Mouse (Mus musculus) kidney, embryonic 15.5 days (tissue): ENCODE data around the gene Heatr5a. TPM values are rescaled to one million over a fixed set of nuclear protein-coding genes. Genes with fewer than 3 reads are reported as not detected.

ENCODE experiments used
- ATAC-seq: fragments of 200-750 bp; cut with Nextera tagmentation; replicated peaks from 2 replicates; pipeline ENCODE4 v1.8.0; 2017; ENCODE audit warnings: moderate TSS enrichment; ENCODE audit not compliant: low FRiP score
- H3K27ac ChIP-seq: fragments of 300-500 bp; sonication (generic); 2 replicates; pipeline ENCODE4 v1.5.1; 2015; ENCODE audit warnings: mild to moderate bottlenecking, inconsistent platforms
- H3K27me3 ChIP-seq: fragments of 300-500 bp; sonication (generic); 2 replicates; pipeline ENCODE4 v1.6.1; 2015; ENCODE audit warnings: inconsistent platforms
- H3K36me3 ChIP-seq: fragments of 300-500 bp; sonication (generic); 2 replicates; pipeline ENCODE4 v1.6.1; 2015; ENCODE audit warnings: inconsistent platforms
- H3K4me1 ChIP-seq: fragments of 300-500 bp; sonication (generic); 2 replicates; pipeline ENCODE4 v1.6.1; 2015; ENCODE audit warnings: inconsistent platforms
- H3K4me2 ChIP-seq: fragments of 300-500 bp; sonication (generic); 2 replicates; pipeline ENCODE4 v1.6.1; 2015; ENCODE audit warnings: moderate library complexity, mild to moderate bottlenecking, inconsistent platforms
- H3K4me3 ChIP-seq: fragments of 300-500 bp; sonication (generic); replicated peaks from 2 replicates; pipeline ENCODE4 v1.5.1; 2015; ENCODE audit warnings: mild to moderate bottlenecking, inconsistent platforms
- H3K9ac ChIP-seq: fragments of 300-500 bp; sonication (generic); 2 replicates; pipeline ENCODE4 v1.6.1; 2015; ENCODE audit warnings: mild to moderate bottlenecking, inconsistent platforms
- H3K9me3 ChIP-seq: fragments of 300-500 bp; sonication (generic); replicated peaks from 2 replicates; pipeline ENCODE4 v1.6.1; 2016; ENCODE audit warnings: inconsistent platforms
- WGBS: fragments of 180-500 bp; shearing (Covaris S2); methylation state at CpG from one replicate; pipeline ENCODE4 v1.1.7; 2015; ENCODE audit warnings: mixed read lengths; 5-methylcytosine and 5-hydroxymethylcytosine counted together
- polyA plus RNA-seq: library from polyadenylated mRNA; unstranded; fragments of >200 nt; fragmentation: Nextera tagmentation; extraction: Ambion mirVana; gene quantifications from 2 replicates; pipeline ENCODE4 v1.2.1, GENCODE M21; 2015

Gene Heatr5a
- polyA plus RNA-seq, 1 experiment from 2014 or later, result 11.0 TPM

DNA sequence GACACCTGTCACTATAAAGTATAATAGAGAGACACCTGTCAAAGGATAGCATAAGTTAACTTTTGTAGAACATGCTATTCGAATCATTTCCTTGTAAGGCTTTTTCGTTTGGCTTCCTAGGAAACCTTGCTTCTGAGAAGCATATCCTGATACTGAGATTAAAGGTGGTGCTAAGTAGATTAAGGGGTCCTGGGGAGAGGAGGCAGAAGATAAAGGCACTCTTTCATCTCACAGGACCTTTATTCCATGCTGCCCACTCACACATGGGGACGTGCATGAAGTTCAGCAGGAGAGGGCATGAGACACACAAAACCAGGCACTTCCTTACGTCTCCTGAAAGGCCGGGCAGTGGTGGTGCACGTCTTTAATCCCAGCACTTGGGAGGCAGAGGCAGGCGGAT is 115.7 kb downstream of the Heatr5a start:
- Histone ChIP-seq H3K4me1 (no peaks in the 10 kb centered on the region), H3K27ac (no peak overlapping the region), H3K27me3 (no peaks in the 10 kb centered on the region), H3K4me2 (no peak overlapping the region), H3K36me3 (no peaks in the 10 kb centered on the region), H3K9ac (no peak overlapping the region), H3K9me3 (no peaks in the 10 kb centered on the region), H3K4me3 (no peak overlapping the region)
- WGBS, result 90% methylated on average over 7 of the region's 7 CpGs
- ATAC-seq, result no peak

DNA sequence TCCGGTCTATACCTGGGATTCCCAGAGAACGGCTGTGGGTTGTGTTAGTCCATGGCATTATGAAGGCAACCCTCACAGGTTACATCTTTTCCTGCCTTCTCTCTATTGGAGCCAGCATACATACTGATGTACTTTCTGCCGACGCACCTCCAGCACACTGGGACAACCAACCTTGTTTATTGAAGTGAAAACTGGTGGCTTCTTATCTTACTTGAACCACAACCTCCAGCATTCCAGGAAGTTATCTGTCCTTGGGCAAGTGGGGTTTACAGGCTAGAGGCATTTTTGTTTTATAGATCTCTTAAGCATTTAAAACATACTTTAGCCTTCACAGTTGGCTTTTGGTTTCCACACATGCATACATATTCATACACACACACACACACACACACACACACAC is 119.5 kb downstream of the Heatr5a start:
- H3K9me3 ChIP-seq, result no peaks in the 10 kb centered on the region
- no peak overlapping the region for H3K27ac ChIP-seq
- ATAC-seq, result no peak
- H3K36me3 ChIP-seq, result no peaks in the 10 kb centered on the region
- H3K9ac ChIP-seq, result no peak overlapping the region
- no peaks in the 10 kb centered on the region for H3K4me1 ChIP-seq
- H3K4me3 ChIP-seq, result no peak overlapping the region
- WGBS, result 86% methylated on average over 4 of the region's 4 CpGs
- no peaks in the 10 kb centered on the region for H3K27me3 ChIP-seq
- H3K4me2 ChIP-seq, result no peak overlapping the region

DNA sequence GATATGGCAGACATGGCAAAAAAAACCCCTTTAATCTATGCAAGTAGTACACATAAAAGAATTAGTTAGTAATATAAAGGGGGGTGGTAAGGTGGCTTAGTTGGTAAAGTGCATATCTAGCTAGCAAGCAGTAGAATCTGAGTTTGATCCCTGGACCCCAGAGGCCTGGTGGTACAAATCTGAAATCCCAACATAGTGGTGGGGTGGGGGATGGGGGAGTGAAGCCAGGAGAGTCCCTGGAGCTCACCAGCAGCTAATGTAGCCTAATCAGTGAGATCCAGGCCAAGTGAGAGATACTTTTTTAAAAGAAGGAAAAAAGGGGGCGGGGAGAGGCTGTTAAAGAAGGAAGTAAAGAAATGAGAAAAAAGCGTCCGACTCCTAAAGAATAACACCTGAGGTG is 120.0 kb downstream of the Heatr5a start:
- no peak for ATAC-seq

DNA sequence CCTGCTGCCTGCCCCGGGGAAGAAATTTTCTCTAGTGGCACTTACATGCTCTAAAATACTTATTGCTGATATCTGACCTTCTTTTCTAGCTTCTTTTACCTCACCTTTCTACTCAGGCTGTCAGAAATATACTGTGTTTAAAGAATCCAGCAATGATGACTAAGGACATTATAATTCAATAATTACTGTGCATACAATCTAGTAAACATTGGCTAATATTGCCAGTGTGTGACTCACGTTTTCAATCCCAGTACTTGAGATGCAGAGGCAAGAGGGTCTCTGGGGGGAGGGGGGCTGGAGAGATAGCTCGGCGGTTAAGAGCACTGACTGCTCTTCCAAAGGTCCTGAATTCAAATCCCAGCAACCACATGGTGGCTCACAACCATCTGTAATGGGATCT is 120.8 kb downstream of the Heatr5a start:
- Histone ChIP-seq H3K27me3 (no peaks in the 10 kb centered on the region), H3K9me3 (no peaks in the 10 kb centered on the region), H3K9ac (no peak overlapping the region), H3K4me2 (no peak overlapping the region), H3K4me1 (peaks cover under 1% of the 10 kb centered on the region; the same call in 1 of the 2 replicates), H3K36me3 (no peaks in the 10 kb centered on the region), H3K4me3 (no peak overlapping the region), H3K27ac (no peak overlapping the region)
- WGBS, result 89% methylated on average over 4 of the region's 4 CpGs
- ATAC-seq, result no peak

More for the DNA sequence above, 120.0 kb downstream of the Heatr5a start:
- no peaks in the 10 kb centered on the region for H3K36me3 ChIP-seq
- H3K4me2 ChIP-seq, result no peak overlapping the region
- WGBS, result 90% methylated on average over 3 of the region's 3 CpGs
- no peaks in the 10 kb centered on the region for H3K4me1 ChIP-seq
- no peaks in the 10 kb centered on the region for H3K27me3 ChIP-seq
- H3K9ac ChIP-seq, result no peak overlapping the region
- H3K9me3 ChIP-seq, result no peaks in the 10 kb centered on the region
- H3K4me3 ChIP-seq, result no peak overlapping the region
- H3K27ac ChIP-seq, result no peak overlapping the region

DNA sequence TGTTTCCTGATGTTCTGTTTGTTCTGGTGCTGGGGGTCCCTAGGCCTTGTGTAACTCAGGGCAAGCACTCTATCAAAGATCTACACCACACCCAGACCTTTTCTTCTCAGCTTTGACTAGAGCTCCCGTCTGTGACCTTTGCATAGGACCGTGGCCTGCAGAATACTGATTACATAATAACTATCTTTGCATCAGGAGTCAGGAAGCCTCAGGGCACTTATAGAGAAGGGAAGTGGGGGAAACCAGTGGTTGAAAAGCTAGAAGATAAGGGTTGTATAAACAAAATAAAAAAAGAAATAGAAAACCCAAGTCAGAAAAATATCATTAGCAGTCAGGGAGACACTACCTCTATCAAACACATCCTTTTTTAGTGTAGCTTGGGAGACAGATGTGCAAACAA is 121.2 kb downstream of the Heatr5a start:
- H3K36me3 ChIP-seq, result no peaks in the 10 kb centered on the region
- no peaks in the 10 kb centered on the region for H3K9me3 ChIP-seq
- no peak overlapping the region for H3K4me2 ChIP-seq
- H3K27ac ChIP-seq, result no peak overlapping the region
- 84% methylated on average over 2 of the region's 2 CpGs for WGBS
- H3K4me3 ChIP-seq, result no peak overlapping the region
- no peaks in the 10 kb centered on the region for H3K27me3 ChIP-seq
- H3K4me1 ChIP-seq, result peaks cover 4% of the 10 kb centered on the region; the same call in 1 of the 2 replicates
- ATAC-seq, result no peak
- H3K9ac ChIP-seq, result no peak overlapping the region

DNA sequence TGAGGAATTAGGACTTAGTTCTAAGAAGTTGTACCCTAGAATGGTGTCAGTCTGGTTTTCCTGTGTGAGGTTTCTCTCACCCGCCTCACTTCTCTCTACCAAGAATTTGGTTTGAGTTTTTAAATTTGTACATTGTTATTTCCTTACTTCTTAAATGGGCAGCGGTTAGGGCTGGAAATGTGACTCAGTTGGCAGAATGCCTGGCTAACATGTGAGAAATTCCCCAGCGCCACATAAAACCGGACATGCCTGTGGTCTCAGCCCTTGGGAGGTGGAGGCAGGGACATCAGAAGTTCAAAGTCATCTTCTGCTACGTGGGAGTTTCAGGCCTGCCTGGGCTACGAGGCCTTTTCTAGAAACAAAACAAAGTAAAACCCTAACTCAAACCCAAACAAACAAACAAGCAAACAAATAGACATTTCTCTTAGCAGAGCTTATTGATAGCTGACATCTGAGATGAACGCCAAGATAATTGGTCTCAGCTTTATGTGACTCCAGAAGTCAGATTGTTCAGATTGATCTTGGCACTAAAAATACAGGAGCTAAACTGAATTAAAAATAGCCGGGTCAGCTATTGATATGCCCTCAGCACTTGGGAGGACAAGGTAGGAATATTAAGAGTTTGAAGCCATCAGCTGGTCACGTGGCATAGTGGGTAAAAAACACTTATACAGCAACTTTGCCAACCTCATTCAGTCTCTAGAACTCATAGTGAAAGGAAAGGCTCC is 123.0 kb downstream of the Heatr5a start:
- Histone ChIP-seq H3K9ac (no peak overlapping the region), H3K27me3 (no peaks in the 10 kb centered on the region), H3K36me3 (no peaks in the 10 kb centered on the region), H3K4me2 (no peak overlapping the region), H3K27ac (no peak overlapping the region), H3K4me1 (peaks cover 14% of the 10 kb centered on the region), H3K9me3 (no peaks in the 10 kb centered on the region), H3K4me3 (no peak overlapping the region)
- ATAC-seq, result no peak
- 78% methylated on average over 9 of the region's 9 CpGs for WGBS

DNA sequence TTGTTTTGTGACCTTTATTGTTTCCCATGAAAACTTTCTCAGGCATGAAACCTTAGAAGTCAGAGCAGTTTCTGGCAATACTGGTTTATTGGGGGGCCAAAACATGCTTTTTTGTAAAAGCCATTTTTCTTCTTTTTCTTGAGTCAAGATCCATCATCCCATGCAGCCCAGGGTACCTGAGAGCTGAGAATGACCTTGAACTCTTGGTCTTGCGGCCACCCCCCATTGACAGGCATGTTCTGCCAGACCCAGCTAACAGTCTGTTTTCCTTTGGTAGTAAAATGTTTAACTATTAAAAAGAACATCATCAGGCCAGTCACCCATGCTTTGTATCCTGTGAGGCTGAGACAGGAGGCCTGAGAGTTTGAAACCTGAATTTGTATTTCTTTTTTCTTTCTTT is 125.9 kb downstream of the Heatr5a start:
- Histone ChIP-seq H3K4me2 (peak overlapping the region; percentile 71), H3K27me3 (no peaks in the 10 kb centered on the region), H3K4me3 (peak overlapping the region; percentile 55), H3K9ac (no peak overlapping the region), H3K36me3 (no peaks in the 10 kb centered on the region), H3K27ac (peak overlapping the region; percentile 81; the same call in 1 of the 2 replicates), H3K4me1 (peaks cover 14% of the 10 kb centered on the region), H3K9me3 (no peaks in the 10 kb centered on the region)
- ATAC-seq, result peak; percentile 55; the same call in 1 of the 2 replicates
- WGBS, result 12% methylated on average over 1 of the region's 1 CpGs

DNA sequence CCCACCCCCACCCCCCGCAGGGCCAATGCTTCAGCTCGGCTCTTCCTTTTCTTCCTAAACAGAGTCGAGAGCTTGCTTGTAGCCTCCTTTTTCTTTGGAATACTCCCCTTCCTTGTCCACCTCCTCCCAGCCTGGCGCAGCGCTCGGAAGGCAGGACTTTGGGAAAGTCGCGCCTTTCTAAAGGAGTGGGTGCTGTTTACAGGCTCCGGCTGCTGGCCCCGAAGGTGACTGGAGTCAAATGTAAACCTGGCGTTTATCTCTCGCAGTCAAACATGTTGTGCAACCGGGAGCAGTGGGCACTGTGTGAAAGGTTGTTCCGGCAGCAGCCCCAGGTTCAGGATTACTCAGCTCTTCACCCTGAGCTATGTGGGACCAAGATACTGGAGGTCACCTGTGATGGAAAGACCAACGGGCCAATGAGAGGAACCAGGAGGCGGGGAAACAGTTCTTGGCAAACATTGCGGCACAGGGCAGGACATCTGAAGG is 126.3 kb downstream of the Heatr5a start:
- Histone ChIP-seq H3K4me3 (peak overlapping the region; percentile 55), H3K9me3 (no peaks in the 10 kb centered on the region), H3K27me3 (no peaks in the 10 kb centered on the region), H3K4me2 (peak overlapping the region; percentile 71), H3K36me3 (no peaks in the 10 kb centered on the region), H3K27ac (peak overlapping the region; percentile 81), H3K9ac (peak overlapping the region; percentile 37), H3K4me1 (peaks cover 14% of the 10 kb centered on the region)
- WGBS, result under 1% methylated on average over 17 of the region's 17 CpGs
- ATAC-seq, result peak; percentile 100

DNA sequence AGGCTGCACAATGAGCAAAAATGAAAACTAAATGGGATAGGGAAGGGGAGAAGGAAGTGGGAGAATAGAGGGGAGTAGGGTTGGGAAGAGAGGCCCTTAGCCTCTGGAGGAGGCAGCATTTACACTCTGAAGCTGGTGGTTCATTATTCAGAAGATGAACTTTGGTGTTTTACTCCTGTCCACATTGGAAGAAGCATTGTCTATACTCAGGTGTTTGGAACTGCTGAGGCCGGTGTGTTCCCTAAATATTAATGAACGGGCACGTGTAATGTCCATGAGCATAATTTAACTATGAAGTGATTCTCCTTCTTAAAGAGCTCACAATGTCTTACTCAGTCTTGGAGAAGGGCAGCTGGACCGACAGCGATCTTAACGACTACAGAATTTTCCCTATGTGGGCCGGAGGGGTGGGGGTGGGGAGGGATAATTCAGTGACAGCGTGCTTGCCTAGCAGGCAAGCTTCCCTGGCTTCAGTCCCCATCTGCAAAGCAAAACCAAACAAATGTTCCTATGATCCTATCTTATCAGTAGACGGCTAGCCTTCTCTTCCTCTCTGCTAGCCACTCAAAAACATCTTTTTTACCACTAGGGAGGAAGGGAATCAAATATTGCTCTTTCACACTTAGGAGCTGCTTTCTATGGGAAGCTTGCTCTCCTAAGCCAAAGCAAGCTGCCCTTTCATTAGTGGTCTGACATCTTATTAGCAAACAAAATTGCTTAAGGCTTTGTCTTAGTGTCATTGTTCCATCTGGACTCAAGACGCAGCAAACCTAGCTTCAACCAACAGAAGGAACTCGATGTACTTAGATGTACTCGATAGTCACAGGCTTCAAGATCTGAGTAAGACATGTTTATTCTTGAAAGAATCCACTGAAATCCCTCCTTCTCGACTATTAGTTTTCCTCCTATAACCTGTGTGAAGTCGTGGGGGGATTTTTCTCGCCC is 127.3 kb downstream of the Heatr5a start:
- ATAC-seq, result no peak
- H3K4me2 ChIP-seq, result peak overlapping the region; percentile 71
- no peaks in the 10 kb centered on the region for H3K9me3 ChIP-seq
- H3K36me3 ChIP-seq, result no peaks in the 10 kb centered on the region
- H3K27me3 ChIP-seq, result no peaks in the 10 kb centered on the region
- 43% methylated on average over 15 of the region's 15 CpGs for WGBS
- H3K4me1 ChIP-seq, result peaks cover 14% of the 10 kb centered on the region
- peak overlapping the region; percentile 55 for H3K4me3 ChIP-seq
- peak overlapping the region; percentile 37; the same call in 1 of the 2 replicates for H3K9ac ChIP-seq
- H3K27ac ChIP-seq, result peak overlapping the region; percentile 81; the same call in 1 of the 2 replicates

DNA sequence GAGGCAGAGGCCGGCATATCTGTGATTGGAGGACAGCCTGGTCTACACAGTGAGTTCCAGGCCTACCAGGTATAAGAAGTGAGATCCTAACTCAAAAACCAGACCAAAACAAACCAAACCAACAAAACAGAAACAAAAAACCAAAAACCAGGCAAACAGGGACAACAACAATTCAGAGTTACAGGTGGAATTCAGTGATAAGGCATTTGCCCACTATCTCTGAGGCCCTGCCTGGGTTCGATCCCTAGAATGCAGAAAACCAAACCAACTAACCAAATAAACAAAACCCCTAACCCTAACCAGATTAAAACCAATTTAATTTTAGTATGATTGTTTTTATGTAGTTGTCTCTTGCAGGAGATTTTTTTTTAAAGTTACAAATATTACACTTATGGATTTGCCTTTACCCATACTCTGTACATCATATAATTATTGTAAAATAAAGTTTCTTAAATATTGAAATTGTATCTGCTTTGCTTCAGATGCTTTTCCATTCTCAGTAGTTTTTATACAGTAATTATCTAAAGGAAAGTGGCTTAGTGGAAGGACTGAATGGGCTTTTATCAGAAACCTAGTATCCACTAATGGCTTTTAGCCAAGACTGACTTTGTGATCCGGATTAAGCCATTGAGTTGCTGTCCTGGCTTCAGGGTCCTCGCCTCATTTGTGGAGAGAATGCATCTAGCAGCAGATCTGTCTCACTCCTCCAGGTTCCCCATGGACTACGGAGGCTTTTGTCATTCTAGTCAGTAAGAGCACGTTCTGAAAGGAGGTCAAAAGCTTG is 128.8 kb downstream of the Heatr5a start:
- peaks cover 14% of the 10 kb centered on the region for H3K4me1 ChIP-seq
- ATAC-seq, result no peak
- no peak overlapping the region for H3K4me3 ChIP-seq
- no peak overlapping the region for H3K27ac ChIP-seq
- WGBS, result 74% methylated on average over 6 of the region's 6 CpGs
- H3K27me3 ChIP-seq, result no peaks in the 10 kb centered on the region
- H3K36me3 ChIP-seq, result no peaks in the 10 kb centered on the region
- no peak overlapping the region for H3K9ac ChIP-seq
- H3K9me3 ChIP-seq, result no peaks in the 10 kb centered on the region
- H3K4me2 ChIP-seq, result no peak overlapping the region

DNA sequence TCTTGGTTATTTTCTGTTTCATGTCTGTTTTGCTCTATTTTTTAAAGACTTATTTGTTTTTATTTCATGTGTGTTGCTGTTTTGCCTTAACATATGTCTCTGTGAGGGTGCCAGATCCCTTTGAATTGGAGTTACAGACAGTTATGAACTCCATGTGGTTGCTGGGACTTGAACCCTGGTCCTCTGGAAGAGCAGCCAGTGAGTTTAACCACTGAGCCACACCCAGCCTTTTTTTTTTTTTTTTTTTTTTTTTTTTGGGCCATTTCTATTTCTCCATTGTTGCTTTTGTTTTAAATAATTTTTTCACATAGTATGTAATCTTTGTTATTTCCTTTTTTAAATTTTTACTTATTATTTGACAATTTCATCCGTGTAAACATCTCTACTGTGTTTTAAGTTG is 131.3 kb downstream of the Heatr5a start:
- WGBS, result 87% methylated on average over 1 of the region's 1 CpGs
- Histone ChIP-seq H3K27ac (no peak overlapping the region), H3K27me3 (no peaks in the 10 kb centered on the region), H3K9me3 (no peaks in the 10 kb centered on the region), H3K4me2 (no peak overlapping the region), H3K4me3 (no peak overlapping the region), H3K9ac (no peak overlapping the region), H3K4me1 (peaks cover 10% of the 10 kb centered on the region), H3K36me3 (no peaks in the 10 kb centered on the region)
- ATAC-seq, result no peak
